Mouse (Mus musculus) ES-Bruce4 (cell line): ENCODE data around the gene Bid.

Source experiments
- CTCF ChIP-seq: IDR thresholded peaks from one replicate; pipeline ENCODE4 v1.8.1; 2011; ENCODE audit warnings: low read depth, low read length
- EP300 ChIP-seq: IDR thresholded peaks from 2 replicates; pipeline ENCODE4 v1.6.1; 2011; ENCODE audit warnings: low read depth, low read length; ENCODE audit not compliant: insufficient read depth
- POLR2A ChIP-seq: IDR thresholded peaks from one replicate; pipeline ENCODE4 v1.8.1; 2011; ENCODE audit warnings: low read length; ENCODE audit not compliant: insufficient read depth

DNA sequence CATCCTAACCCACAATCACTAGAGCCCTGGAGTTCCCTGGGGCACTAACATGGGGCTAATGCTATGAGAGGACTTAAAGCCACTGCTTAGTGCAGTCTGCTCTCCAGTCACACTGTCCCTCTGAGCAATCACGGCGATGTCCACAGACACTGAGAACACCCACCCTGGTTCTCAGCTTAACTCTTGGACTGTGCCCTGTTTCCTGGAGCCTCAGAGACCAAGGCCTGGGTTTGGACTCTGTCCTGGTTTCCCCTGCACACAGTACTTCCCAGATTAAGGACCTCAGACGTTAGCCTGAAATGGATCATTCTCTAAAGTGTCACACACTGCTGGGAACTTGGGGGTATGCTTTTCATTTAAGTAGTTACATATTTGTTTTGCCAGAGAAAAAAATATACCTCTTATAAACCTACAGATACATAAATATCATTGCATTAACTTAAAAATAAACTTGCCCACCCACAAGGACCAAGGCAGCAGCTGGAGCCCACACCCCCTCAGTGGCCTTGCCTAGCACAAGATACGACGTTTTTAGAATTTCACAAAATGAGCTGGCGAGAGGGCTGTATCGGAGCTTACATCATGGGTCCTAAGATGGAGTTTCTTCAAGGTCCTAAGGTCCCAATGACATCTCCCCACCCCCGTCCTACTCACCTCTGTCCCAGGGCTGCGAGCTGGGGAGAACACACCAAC lies 43.8 kb upstream of the Bid start:
- TF ChIP-seq CTCF (no peak), POLR2A (no peak), EP300 (no peak)
